Mouse (Mus musculus) neural tube, embryonic 11.5 days (tissue): Measurements from ENCODE around the gene Scfd2. TPM values are rescaled to one million over a fixed set of nuclear protein-coding genes. Genes with fewer than 3 reads are reported as not detected.

ENCODE experiments used
- ATAC-seq: fragments of 200-750 bp; cut with Nextera tagmentation; 2 replicates; pipeline ENCODE4 v1.8.0; 2017; ENCODE audit warnings: moderate number of reproducible peaks, mild to moderate bottlenecking, moderate TSS enrichment, moderate library complexity; ENCODE audit not compliant: insufficient read depth, low FRiP score, low TSS enrichment
- DNase-seq: peaks from one replicate; pipeline ENCODE4 v3.0.0-alpha.2; 2015; ENCODE audit warnings: low spot score
- H3K27ac ChIP-seq: fragments of 300-500 bp; sonication (generic); 2 replicates; pipeline ENCODE4 v1.5.1; 2014; ENCODE audit warnings: low read depth, mild to moderate bottlenecking, low read length
- H3K27me3 ChIP-seq: fragments of 300-500 bp; sonication (generic); 2 replicates; pipeline ENCODE4 v1.6.1; 2014; ENCODE audit warnings: mild to moderate bottlenecking, low read length, mixed read lengths; ENCODE audit not compliant: control insufficient read depth, insufficient read depth
- H3K36me3 ChIP-seq: fragments of 300-500 bp; sonication (generic); 2 replicates; pipeline ENCODE4 v1.6.1; 2014; ENCODE audit warnings: mild to moderate bottlenecking, low read length, moderate library complexity, mixed read lengths; ENCODE audit not compliant: control insufficient read depth, insufficient read depth
- H3K4me1 ChIP-seq: fragments of 300-500 bp; sonication (generic); 2 replicates; pipeline ENCODE4 v1.6.1; 2014; ENCODE audit warnings: low read length, mixed read lengths; ENCODE audit not compliant: control insufficient read depth, insufficient read depth
- H3K4me2 ChIP-seq: fragments of 300-500 bp; sonication (generic); 2 replicates; pipeline ENCODE4 v1.6.1; 2014; ENCODE audit warnings: low read depth, mild to moderate bottlenecking, moderate library complexity
- H3K4me3 ChIP-seq: fragments of 300-500 bp; sonication (generic); 2 replicates; pipeline ENCODE4 v1.5.1; 2014; ENCODE audit warnings: low read depth, low read length
- H3K9ac ChIP-seq: fragments of 300-500 bp; sonication (generic); 2 replicates; pipeline ENCODE4 v1.6.1; 2014; ENCODE audit warnings: mild to moderate bottlenecking, low read length
- H3K9me3 ChIP-seq: fragments of 300-500 bp; sonication (generic); 2 replicates; pipeline ENCODE4 v1.6.1; 2016; ENCODE audit warnings: low read length; ENCODE audit not compliant: control insufficient read depth
- WGBS: fragments of 180-500 bp; shearing (Covaris S2); extraction: QIAGEN DNeasy Blood & Tissue Kit; methylation state at CpG from one replicate; pipeline ENCODE4 v1.1.7; 2014; 5-methylcytosine and 5-hydroxymethylcytosine counted together
- polyA plus RNA-seq: library from polyadenylated mRNA; unstranded; fragments of >200 nt; fragmentation: Nextera tagmentation; extraction: Ambion mirVana; gene quantifications from 2 replicates; pipeline ENCODE4 v1.2.1, GENCODE M21; 2014

The Scfd2 gene
- polyA plus RNA-seq, 1 experiment from 2014 or later = 14.7 TPM

DNA sequence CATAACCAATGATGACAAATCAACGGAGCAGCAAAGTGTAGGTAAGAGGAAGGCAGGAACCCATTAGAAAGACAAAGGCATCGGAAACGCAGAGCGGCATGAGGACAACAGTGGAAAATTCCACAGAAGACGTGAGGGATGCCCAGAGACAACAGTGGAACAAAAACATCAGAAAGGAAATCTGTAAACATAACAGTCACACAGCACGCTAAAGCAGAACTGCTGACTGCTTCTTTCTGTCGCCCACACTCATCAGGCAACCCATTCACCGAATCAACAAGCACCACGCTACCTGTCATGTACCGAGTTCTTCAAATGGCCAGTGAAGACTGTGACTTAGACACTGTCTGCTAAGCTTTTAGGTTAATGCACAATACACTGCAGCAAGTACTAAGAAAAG is 55.0 kb downstream of the Scfd2 start:
- H3K36me3 ChIP-seq = no peaks in the 10 kb centered on the region
- H3K27me3 ChIP-seq = no peaks in the 10 kb centered on the region
- H3K4me3 ChIP-seq = no peak overlapping the region
- no peaks in the 10 kb centered on the region for H3K4me1 ChIP-seq
- no peak overlapping the region for H3K9ac ChIP-seq
- ATAC-seq (no peak), DNase-seq (no peak)
- 91% methylated on average over 10 of the region's 10 CpGs for WGBS
- H3K27ac ChIP-seq = no peak overlapping the region
- no peaks in the 10 kb centered on the region for H3K9me3 ChIP-seq
- no peak overlapping the region for H3K4me2 ChIP-seq

DNA sequence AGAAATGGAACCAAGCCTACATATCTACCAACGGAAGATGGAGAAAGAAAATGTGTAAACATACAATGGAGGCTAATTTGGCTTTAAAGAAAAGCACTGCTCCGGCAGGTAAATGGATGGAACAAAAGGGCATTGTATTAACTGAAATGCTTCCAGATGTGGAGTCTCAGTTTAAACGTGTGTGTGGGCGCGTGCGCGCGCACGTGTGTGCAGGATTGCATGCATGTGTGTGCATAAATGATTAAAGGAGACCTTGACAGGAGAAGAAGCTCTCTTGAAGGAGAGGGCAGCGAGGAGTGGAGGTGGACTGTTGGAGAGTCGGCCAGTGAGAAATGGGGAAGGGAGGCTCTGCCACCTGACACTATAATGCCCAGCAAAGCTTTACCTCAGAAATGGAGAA is 58.4 kb downstream of the Scfd2 start:
- H3K4me1 ChIP-seq = no peaks in the 10 kb centered on the region
- 75% methylated on average over 11 of the region's 11 CpGs for WGBS
- DNase-seq (no peak), ATAC-seq (no peak)
- H3K9me3 ChIP-seq = no peaks in the 10 kb centered on the region
- H3K27me3 ChIP-seq = no peaks in the 10 kb centered on the region
- H3K4me2 ChIP-seq = no peak overlapping the region
- no peak overlapping the region for H3K9ac ChIP-seq
- no peak overlapping the region for H3K4me3 ChIP-seq
- H3K27ac ChIP-seq = no peak overlapping the region
- H3K36me3 ChIP-seq = no peaks in the 10 kb centered on the region

- no peak for ATAC-seq
- H3K4me1 ChIP-seq = no peaks in the 10 kb centered on the region
- WGBS = 94% methylated on average over 3 of the region's 3 CpGs
Measured at GRCm38 (mm10) chr5:74470819-74471218, 60.7 kb downstream of the Scfd2 start.

GRCm38 (mm10) chr5:74469620-74470019 is 61.9 kb downstream of the Scfd2 start:
- H3K9ac ChIP-seq = no peak overlapping the region
- no peaks in the 10 kb centered on the region for H3K9me3 ChIP-seq
- no peak overlapping the region for H3K4me3 ChIP-seq
- DNase-seq (no peak), ATAC-seq (no peak)
- no peak overlapping the region for H3K4me2 ChIP-seq
- H3K36me3 ChIP-seq = no peaks in the 10 kb centered on the region
- WGBS = 28% methylated on average over 1 of the region's 1 CpGs
- no peaks in the 10 kb centered on the region for H3K4me1 ChIP-seq
- no peak overlapping the region for H3K27ac ChIP-seq
- no peaks in the 10 kb centered on the region for H3K27me3 ChIP-seq

More at GRCm38 (mm10) chr5:74470819-74471218, 60.7 kb downstream of the Scfd2 start:
- DNase-seq = no peak
- Histone ChIP-seq H3K4me3 (no peak overlapping the region), H3K4me2 (no peak overlapping the region), H3K9ac (no peak overlapping the region), H3K27ac (no peak overlapping the region), H3K36me3 (no peaks in the 10 kb centered on the region), H3K27me3 (no peaks in the 10 kb centered on the region), H3K9me3 (no peaks in the 10 kb centered on the region)

GRCm38 (mm10) chr5:74467753-74468152 is 63.8 kb downstream of the Scfd2 start:
- DNase-seq = no peak

DNA sequence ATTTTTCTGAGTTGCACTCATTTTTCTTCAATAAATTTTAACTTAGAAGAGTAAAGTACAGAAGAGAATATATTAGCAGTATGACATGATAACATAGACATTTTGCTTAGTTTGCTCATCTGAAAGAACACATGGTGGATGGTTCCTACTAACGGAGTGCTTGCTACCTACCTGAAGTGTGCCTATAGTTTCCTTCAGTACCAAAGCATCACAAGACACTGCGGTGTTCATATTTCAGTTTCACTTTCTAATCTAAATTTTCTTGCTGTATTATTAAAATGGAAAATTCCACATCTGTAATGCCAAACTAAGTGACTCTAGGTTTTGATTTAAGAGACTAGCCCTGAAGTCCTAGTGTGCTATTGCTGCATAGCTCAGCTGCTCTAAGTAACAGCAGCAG is 74.8 kb downstream of the Scfd2 start:
- Histone ChIP-seq H3K27me3 (no peaks in the 10 kb centered on the region), H3K27ac (no peak overlapping the region), H3K36me3 (no peaks in the 10 kb centered on the region), H3K4me1 (no peaks in the 10 kb centered on the region), H3K4me3 (no peak overlapping the region), H3K9ac (no peak overlapping the region), H3K9me3 (no peaks in the 10 kb centered on the region), H3K4me2 (no peak overlapping the region)
- DNase-seq (no peak), ATAC-seq (no peak)
- 90% methylated on average over 2 of the region's 2 CpGs for WGBS

More at GRCm38 (mm10) chr5:74467753-74468152, 63.8 kb downstream of the Scfd2 start:
- no peaks in the 10 kb centered on the region for H3K4me1 ChIP-seq
- no peaks in the 10 kb centered on the region for H3K27me3 ChIP-seq
- no peaks in the 10 kb centered on the region for H3K9me3 ChIP-seq
- H3K4me2 ChIP-seq = no peak overlapping the region
- no peak for ATAC-seq
- no peak overlapping the region for H3K4me3 ChIP-seq
- H3K9ac ChIP-seq = no peak overlapping the region
- H3K27ac ChIP-seq = no peak overlapping the region
- WGBS = 63% methylated on average over 3 of the region's 3 CpGs
- no peaks in the 10 kb centered on the region for H3K36me3 ChIP-seq

GRCm38 (mm10) chr5:74455510-74456269 is 75.9 kb downstream of the Scfd2 start:
- DNase-seq (no peak), ATAC-seq (no peak)
- Histone ChIP-seq H3K27me3 (no peaks in the 10 kb centered on the region), H3K27ac (no peak overlapping the region), H3K4me1 (no peaks in the 10 kb centered on the region), H3K4me2 (no peak overlapping the region), H3K9ac (no peak overlapping the region), H3K9me3 (no peaks in the 10 kb centered on the region), H3K4me3 (no peak overlapping the region), H3K36me3 (no peaks in the 10 kb centered on the region)
- WGBS = 93% methylated on average over 6 of the region's 6 CpGs

- Histone ChIP-seq H3K9me3 (no peaks in the 10 kb centered on the region), H3K4me3 (no peak overlapping the region), H3K27ac (no peak overlapping the region), H3K4me1 (no peaks in the 10 kb centered on the region), H3K9ac (no peak overlapping the region), H3K36me3 (no peaks in the 10 kb centered on the region), H3K27me3 (no peaks in the 10 kb centered on the region), H3K4me2 (no peak overlapping the region)
- 86% methylated on average over 9 of the region's 9 CpGs for WGBS
- DNase-seq = no peak
- no peak for ATAC-seq
Measured at GRCm38 (mm10) chr5:74455094-74455493, 76.5 kb downstream of the Scfd2 start.

- H3K9ac ChIP-seq = no peak overlapping the region
- DNase-seq = no peak
- no peaks in the 10 kb centered on the region for H3K36me3 ChIP-seq
- H3K27ac ChIP-seq = no peak overlapping the region
- ATAC-seq = no peak
- WGBS = 69% methylated on average over 5 of the region's 5 CpGs
- H3K9me3 ChIP-seq = no peaks in the 10 kb centered on the region
- H3K27me3 ChIP-seq = no peaks in the 10 kb centered on the region
- H3K4me1 ChIP-seq = no peaks in the 10 kb centered on the region
- no peak overlapping the region for H3K4me2 ChIP-seq
- no peak overlapping the region for H3K4me3 ChIP-seq
Measured at GRCm38 (mm10) chr5:74450977-74451376, 80.6 kb downstream of the Scfd2 start.
